Mouse (Mus musculus): ENCODE measurements around the gene Nfs1. TPM values are rescaled to one million over a fixed set of nuclear protein-coding genes. Genes with fewer than 3 reads are reported as not detected.

Nfs1 gene
- polyA plus RNA-seq, 1 experiment from 2014 or later = 40.2 TPM

DNA sequence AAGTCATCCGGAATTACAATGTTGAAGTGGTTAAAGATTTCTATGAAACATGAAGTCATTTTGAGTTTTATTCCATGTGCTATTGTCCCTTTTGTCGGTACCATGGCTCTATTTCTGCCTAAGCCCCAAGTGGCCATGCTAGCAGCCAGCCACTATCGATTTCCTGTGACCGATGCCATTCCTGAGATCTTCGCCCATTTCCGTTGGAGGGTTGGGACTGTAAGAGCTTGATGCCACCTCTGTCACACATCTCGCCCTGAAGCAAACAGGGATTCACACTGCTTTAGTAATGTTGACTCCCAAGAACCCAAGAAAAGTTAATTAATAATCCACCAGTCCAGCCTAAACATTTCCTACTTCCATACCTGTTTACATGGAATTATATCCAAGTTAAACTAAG lies 33.7 kb upstream of the Nfs1 start:
- Histone ChIP-seq H3K27me3 (ENCODE audit: insufficient read depth, low read length) (no peaks in the 10 kb centered on the region), H3K4me3 (ENCODE audit: low read depth, low read length) (peak overlapping the region; percentile 93), H3K36me3 (replicated peaks; ENCODE audit: insufficient read depth, low read length) (peaks cover 52% of the 10 kb centered on the region), H3K27ac (ENCODE audit: low read depth) (no peak overlapping the region), H3K4me2 (ENCODE audit: low read depth, low read length) (peak overlapping the region; percentile 80), H3K9me3 (ENCODE audit: low read length) (no peaks in the 10 kb centered on the region), H3K4me1 (ENCODE audit: insufficient read depth) (peaks cover 21% of the 10 kb centered on the region), H3K9ac (replicated peaks) (peak overlapping the region; percentile 45; the same call in 1 of the 2 replicates)
- DNase-seq (peak; percentile 35), ATAC-seq (no peak)
- TF ChIP-seq EP300 (IDR thresholded peaks at IDR 0.05; ENCODE audit: low read depth) = no peak
- TF ChIP-seq CTCF (IDR thresholded peaks at IDR 0.05; ENCODE audit: low read depth) = no peak
- WGBS (ENCODE audit: insufficient replicate concordance) = 62% methylated on average over 7 of the region's 7 CpGs

DNA sequence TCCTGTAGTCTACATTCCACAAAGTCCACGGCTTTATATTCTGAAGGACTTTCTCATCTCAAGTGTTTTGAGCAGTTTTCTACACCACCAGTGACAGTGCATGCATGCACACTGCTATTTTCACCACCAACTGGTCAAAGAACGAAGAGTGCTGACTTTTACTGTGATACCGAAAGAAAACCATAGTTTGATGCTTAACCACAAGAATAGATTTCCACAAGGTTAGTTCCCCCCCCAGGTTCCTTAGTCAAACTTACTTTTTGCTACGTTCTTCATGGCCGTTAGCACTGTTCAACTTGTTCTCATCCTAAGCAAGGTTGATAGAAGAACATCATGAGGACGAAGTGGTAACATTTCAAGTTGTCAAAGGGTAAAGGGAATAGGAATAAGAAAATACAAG lies 33.1 kb upstream of the Nfs1 start:
- H3K4me2 ChIP-seq (ENCODE audit: low read depth, low read length) = peak overlapping the region; percentile 80

DNA sequence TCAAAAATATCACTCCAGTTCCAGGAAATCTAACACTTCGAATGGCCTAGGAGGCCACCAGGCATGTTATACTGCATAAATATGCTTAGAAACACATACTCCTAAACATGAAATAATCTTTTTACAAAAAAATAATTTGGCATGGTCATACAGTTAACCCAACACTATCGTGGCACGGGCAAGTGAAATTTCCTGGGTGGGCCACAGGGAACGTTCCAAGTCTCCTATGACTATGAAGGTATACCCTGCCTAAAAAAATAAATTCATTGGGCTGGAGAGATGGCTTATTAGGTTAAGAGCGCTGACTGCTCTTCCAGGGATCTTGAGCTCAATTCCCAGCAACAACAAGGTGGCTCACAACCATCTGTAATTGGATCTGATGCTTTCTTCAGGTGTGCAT lies 22.6 kb upstream of the Nfs1 start:
- ATAC-seq (no peak), DNase-seq (no peak)
- 95% methylated on average over 5 of the region's 5 CpGs for WGBS (ENCODE audit: insufficient replicate concordance)
- Histone ChIP-seq H3K4me1 (ENCODE audit: insufficient read depth) (no peaks in the 10 kb centered on the region), H3K27me3 (ENCODE audit: insufficient read depth, low read length) (no peaks in the 10 kb centered on the region), H3K36me3 (replicated peaks; ENCODE audit: insufficient read depth, low read length) (peaks cover 92% of the 10 kb centered on the region), H3K4me2 (ENCODE audit: low read depth, low read length) (no peak overlapping the region), H3K9me3 (ENCODE audit: low read length) (no peaks in the 10 kb centered on the region), H3K9ac (replicated peaks) (no peak overlapping the region), H3K27ac (ENCODE audit: low read depth) (no peak overlapping the region), H3K4me3 (ENCODE audit: low read depth, low read length) (no peak overlapping the region)
- TF ChIP-seq CTCF (IDR thresholded peaks at IDR 0.05; ENCODE audit: low read depth) = no peak

More for the DNA sequence above, 33.1 kb upstream of the Nfs1 start:
- H3K27me3 ChIP-seq (ENCODE audit: insufficient read depth, low read length) = no peaks in the 10 kb centered on the region
- 0 out of 2 replicates have a peak overlapping the region, but pooled peaks have one; percentile 2 for H3K9ac ChIP-seq (replicated peaks)
- peaks cover 21% of the 10 kb centered on the region for H3K4me1 ChIP-seq (ENCODE audit: insufficient read depth)
- H3K27ac ChIP-seq (ENCODE audit: low read depth) = no peak overlapping the region
- H3K9me3 ChIP-seq (ENCODE audit: low read length) = no peaks in the 10 kb centered on the region
- WGBS (ENCODE audit: insufficient replicate concordance) = 74% methylated on average over 6 of the region's 6 CpGs
- no peak for DNase-seq
- TF ChIP-seq CTCF (IDR thresholded peaks at IDR 0.05; ENCODE audit: low read depth) = no peak
- no peak for TF ChIP-seq EP300 (IDR thresholded peaks at IDR 0.05; ENCODE audit: low read depth)
- H3K4me3 ChIP-seq (ENCODE audit: low read depth, low read length) = peak overlapping the region; percentile 19; the same call in 1 of the 2 replicates
- ATAC-seq = no peak
- peaks cover 58% of the 10 kb centered on the region for H3K36me3 ChIP-seq (replicated peaks; ENCODE audit: insufficient read depth, low read length)

DNA sequence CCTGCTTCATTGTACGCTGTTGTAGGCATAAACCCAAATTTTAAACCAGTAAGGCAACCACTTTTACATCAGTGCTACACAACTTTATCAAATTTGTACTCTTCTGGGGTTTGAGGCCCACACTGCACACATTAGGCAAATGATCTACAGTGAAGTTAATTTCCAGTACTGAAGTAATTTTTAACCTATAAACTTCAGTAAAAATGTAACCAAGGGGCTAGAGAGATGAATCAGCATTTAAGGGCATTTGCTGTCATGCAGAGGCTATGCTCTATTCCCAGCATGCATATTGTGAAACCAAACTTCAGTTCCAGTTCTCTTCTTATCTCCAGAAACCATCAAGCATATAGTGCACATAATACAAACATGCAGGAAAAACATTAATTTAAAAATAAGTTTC lies 21.5 kb upstream of the Nfs1 start:
- DNase-seq (no peak), ATAC-seq (peak; percentile 18; the same call in 1 of the 2 replicates)
- Histone ChIP-seq H3K4me2 (ENCODE audit: low read depth, low read length) (no peak overlapping the region), H3K36me3 (replicated peaks; ENCODE audit: insufficient read depth, low read length) (peaks cover 93% of the 10 kb centered on the region), H3K9ac (replicated peaks) (no peak overlapping the region), H3K9me3 (ENCODE audit: low read length) (no peaks in the 10 kb centered on the region), H3K4me1 (ENCODE audit: insufficient read depth) (no peaks in the 10 kb centered on the region), H3K27me3 (ENCODE audit: insufficient read depth, low read length) (no peaks in the 10 kb centered on the region), H3K27ac (ENCODE audit: low read depth) (no peak overlapping the region), H3K4me3 (ENCODE audit: low read depth, low read length) (no peak overlapping the region)
- TF ChIP-seq CTCF (IDR thresholded peaks at IDR 0.05; ENCODE audit: low read depth) = no peak
- TF ChIP-seq EP300 (IDR thresholded peaks at IDR 0.05; ENCODE audit: low read depth) = no peak
- 94% methylated on average over 1 of the region's 1 CpGs for WGBS (ENCODE audit: insufficient replicate concordance)

DNA sequence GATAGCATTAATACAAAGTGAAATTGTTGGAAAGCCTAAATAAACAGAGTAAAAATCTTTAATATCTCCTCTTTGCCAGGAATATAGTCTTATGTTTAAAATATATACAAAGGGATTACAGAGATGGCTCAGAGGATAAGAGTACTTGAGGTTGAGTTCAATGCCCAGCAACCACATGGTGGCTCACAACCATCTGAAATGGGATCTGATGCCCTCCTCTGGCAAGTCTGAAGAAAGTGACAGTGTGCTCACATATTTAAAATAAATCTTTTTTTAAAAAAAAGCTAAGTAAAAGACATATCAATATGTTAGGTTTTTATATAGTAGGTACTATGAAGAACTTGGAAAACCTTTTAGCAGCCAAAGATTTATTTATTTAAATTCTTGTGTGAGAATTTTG lies 7.6 kb upstream of the Nfs1 start:
- Histone ChIP-seq H3K27ac (ENCODE audit: low read depth) (no peak overlapping the region), H3K9me3 (ENCODE audit: low read length) (no peaks in the 10 kb centered on the region), H3K36me3 (replicated peaks; ENCODE audit: insufficient read depth, low read length) (peaks cover 81% of the 10 kb centered on the region), H3K9ac (replicated peaks) (no peak overlapping the region), H3K4me2 (ENCODE audit: low read depth, low read length) (no peak overlapping the region), H3K27me3 (ENCODE audit: insufficient read depth, low read length) (no peaks in the 10 kb centered on the region), H3K4me1 (ENCODE audit: insufficient read depth) (no peaks in the 10 kb centered on the region; the same call in 1 of the 2 replicates), H3K4me3 (ENCODE audit: low read depth, low read length) (no peak overlapping the region)
- TF ChIP-seq CTCF (IDR thresholded peaks at IDR 0.05; ENCODE audit: low read depth) (no peak), EP300 (IDR thresholded peaks at IDR 0.05; ENCODE audit: low read depth) (no peak)
- DNase-seq = no peak
- ATAC-seq = no peak

DNA sequence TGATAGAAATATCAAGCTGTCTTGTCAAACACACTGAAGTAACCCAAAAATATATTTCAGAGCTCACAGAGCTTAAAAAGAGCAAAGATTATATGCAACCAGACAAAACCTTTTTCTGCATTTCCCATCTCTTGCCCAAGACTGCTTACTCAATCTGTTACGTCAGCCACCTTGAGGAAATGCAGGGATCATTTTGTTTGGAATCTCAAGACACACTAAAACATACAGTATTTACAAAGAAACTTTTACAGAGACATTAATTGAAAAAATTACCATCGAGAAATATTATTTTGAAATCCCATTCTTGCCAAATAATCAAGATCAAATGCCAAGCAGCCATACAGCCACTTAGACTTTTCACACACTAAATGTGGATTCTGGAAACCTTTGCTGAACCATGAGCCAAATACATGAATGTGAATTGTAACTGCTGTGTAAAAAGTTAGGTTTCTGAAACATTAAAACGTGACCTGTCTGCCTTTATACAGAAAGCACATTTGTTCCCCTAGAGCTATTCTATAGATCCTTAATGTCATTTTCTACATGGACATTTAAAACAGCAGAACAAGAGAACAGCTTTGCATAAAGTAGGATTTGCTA lies 3.4 kb upstream of the Nfs1 start:
- H3K4me2 ChIP-seq (ENCODE audit: low read depth, low read length) = no peak overlapping the region
- H3K9ac ChIP-seq (replicated peaks) = no peak overlapping the region
- DNase-seq (no peak), ATAC-seq (no peak)
- TF ChIP-seq CTCF (IDR thresholded peaks at IDR 0.05; ENCODE audit: low read depth) (no peak), EP300 (IDR thresholded peaks at IDR 0.05; ENCODE audit: low read depth) (no peak)
- no peak overlapping the region for H3K4me3 ChIP-seq (ENCODE audit: low read depth, low read length)
- H3K4me1 ChIP-seq (ENCODE audit: insufficient read depth) = 0 out of 2 replicates have a peak, but pooled peaks cover 4% of the 10 kb centered on the region
- peaks cover 53% of the 10 kb centered on the region for H3K36me3 ChIP-seq (replicated peaks; ENCODE audit: insufficient read depth, low read length)
- WGBS (ENCODE audit: insufficient replicate concordance) = 80% methylated on average over 3 of the region's 3 CpGs
- H3K27ac ChIP-seq (ENCODE audit: low read depth) = no peak overlapping the region
- H3K9me3 ChIP-seq (ENCODE audit: low read length) = no peaks in the 10 kb centered on the region
- no peaks in the 10 kb centered on the region for H3K27me3 ChIP-seq (ENCODE audit: insufficient read depth, low read length)
